Mouse (Mus musculus) T-helper 2 cell (primary cell): ENCODE results near the gene Etfa.

ENCODE experiments used
- in situ Hi-C: fragments of 300-600 bp; cut with MboI, MseI; formaldehyde crosslinking; loops from one replicate; pipeline ENCODE4 v1.15.1; 2025; ENCODE audit warnings: high pct_unique_total_duplicates

Gene Etfa

GRCm38 (mm10) chr9:55512027-55512543 lies at the start of gene Etfa:
Etfa (minus strand) TSS chr9:55512243.
- in situ Hi-C loops: no loop called here

GRCm38 (mm10) chr9:55560960-55561359 lies 48.9 kb upstream of the Etfa start:
- in situ Hi-C loops: no loop called here

GRCm38 (mm10) chr9:55554986-55555385 lies 42.9 kb upstream of the Etfa start:
- in situ Hi-C loops: no loop called here

DNA sequence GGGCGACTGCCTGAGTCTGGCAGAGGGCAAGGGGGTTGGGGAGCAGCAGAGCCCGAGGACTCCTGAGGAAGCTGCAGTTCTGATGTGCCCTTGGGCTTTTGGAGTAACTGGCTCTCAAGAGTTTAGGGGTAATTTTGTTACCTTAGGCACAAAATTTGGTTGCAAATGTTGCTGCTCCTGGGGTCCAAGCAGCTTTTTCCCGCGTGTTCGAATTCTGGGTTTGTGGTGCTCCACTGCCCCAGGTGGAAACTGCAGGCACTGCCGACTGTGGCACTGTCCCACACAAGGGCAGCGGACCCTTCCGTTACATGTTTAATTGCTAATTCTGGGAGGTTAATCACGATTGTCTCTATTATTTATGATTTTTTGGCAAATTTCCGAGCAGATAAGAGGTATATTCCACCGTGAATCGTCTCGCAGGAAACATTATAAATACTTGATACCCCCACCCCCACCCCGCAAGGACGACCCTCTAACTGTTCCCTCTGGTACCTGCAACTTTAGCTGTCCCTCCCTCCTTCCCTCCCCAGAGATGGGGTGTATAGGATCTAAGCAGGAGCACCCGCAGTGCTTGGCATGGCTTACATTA lies 37.4 kb upstream of the Etfa start:
- in situ Hi-C loops: no loop called here

- in situ Hi-C loops: no loop called here
Measured at GRCm38 (mm10) chr9:55548871-55549270, 36.8 kb upstream of the Etfa start.

DNA sequence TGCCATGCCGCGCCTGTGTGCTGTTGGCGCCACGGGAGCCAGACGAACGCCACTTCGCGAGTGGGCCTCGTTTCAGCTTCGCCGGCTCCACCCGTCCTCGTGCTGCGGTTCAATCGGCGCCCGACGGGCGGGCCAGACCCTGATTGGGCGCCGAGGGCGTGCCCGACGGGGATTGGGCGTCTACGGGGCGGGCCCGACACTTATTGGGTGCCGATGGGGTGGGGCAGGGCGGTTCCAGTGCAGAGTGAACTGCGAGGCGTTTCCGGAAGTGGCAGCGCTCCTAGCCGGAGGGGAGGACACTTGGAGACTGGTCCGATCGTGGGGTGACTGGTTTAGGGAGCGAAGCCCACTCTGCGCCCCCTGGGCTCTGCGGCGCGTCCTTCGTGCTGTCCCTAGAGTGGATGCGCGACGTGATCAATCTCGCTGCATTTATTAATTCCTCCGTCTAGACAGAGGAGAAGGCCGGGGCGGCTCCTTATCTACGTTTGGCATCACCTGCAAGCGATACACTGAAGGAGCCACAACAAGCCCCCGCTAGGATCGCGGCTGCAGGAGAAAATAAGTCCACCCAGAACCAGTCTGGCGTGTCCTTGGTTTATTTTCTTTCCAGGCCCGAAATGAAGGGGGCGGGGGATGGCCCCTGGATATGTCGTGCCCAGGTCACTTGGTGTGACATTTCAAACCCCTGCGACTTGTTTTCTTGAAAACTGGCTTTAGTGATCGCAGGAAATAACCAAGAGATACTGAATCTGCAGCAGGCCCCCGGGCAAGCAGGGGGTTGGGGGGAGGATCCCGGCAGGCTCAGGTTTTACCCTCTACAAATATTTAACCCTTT lies 34.4 kb upstream of the Etfa start:
- in situ Hi-C loops: no loop called here

DNA sequence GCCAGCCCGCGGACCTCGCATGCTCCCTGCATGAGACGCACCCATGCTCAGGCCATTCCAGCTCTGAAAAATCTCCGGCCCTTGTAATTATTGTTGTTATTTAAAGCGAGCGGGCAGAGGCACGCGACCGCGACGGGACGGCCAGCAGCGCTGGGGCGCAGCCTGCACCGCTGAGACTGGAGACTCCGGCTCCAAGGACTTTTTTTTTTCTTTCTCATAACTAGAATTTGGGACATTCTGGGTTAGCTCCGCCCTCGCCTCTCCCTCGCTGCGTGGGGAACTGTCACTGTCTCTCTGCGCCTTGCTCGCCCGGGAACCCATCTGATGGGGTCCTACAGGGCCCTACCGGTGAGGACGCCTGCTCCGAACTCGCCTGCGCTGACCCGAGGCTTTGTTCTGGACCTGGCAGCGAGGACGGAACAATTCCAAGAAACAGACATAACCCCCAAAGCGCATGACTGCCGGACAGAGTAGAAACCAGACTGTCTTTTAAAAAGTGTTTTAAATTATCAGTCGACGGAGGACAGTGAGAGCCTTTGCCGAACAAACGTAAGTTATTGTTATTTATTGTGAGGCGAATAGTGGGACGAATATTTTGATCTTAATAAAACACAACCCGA lies 33.6 kb upstream of the Etfa start:
- in situ Hi-C loops: no loop called here

- in situ Hi-C loops: no loop called here
Measured at GRCm38 (mm10) chr9:55544861-55545555, 33.0 kb upstream of the Etfa start.

GRCm38 (mm10) chr9:55543703-55544401 lies 31.8 kb upstream of the Etfa start:
- in situ Hi-C loops: no loop called here

DNA sequence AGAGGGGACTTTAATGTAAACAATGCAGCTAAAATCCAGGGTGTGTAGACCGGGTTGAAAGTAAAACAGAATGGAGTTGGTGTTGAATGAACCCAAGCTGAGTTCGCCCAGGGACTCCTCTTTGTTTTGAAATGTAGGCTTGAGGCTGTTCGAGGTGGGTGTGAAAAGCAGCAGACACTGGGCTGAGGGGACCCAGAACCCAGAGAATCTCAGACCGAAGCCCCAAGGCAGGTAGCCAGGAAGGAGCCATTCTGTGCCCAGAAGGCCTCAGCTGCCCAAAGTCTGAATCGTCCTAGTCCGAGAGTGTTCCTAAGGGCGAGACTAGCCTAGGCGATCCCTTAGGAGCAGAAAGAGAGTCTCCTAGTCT lies 31.3 kb upstream of the Etfa start:
- in situ Hi-C loops: no loop called here

DNA sequence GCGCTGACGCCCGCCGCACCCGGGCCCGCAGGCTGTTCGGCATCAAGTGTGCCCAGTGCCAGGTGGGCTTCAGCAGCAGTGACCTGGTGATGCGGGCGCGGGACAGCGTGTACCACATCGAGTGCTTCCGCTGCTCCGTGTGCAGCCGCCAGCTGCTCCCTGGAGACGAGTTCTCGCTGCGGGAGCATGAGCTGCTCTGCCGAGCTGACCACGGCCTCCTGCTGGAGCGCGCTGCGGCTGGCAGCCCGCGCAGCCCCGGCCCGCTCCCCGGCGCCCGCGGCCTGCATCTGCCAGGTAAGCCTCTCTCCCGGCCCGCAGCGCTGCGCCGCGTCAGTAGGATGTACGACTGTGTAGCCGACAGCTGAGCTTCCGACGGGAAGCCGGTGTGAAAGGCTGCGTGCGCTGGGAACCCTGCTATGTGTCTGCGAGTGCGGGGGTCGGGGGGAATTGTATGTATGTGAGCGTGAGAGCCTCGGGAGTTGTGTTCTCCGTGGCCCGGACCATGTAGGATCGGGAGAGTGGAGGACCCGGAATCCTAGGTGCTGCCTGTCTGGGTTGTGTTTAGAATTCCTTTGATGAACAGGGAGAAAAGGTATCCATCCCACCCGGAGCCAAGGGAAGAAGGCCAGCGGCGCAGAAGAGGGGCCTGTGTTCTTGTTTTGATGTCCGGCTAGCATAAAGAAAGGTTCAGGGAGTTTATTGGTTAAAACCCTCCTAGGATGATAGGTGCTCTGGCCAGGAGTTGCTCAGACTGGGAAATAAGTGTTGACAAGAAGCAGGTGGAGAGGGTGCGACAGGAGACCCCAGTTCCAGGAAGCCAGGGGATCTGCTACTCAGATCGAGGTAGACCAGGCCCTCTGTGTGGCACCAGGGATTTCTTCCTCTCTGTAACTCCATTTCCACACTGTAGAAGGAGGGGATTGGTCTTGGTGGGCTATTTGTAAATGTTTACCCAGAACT lies 30.6 kb upstream of the Etfa start:
- in situ Hi-C loops: no loop called here

- in situ Hi-C loops: no loop called here
Measured at GRCm38 (mm10) chr9:55541681-55542365, 29.8 kb upstream of the Etfa start.

- in situ Hi-C loops: no loop called here
Measured at GRCm38 (mm10) chr9:55540888-55541287, 28.8 kb upstream of the Etfa start.

DNA sequence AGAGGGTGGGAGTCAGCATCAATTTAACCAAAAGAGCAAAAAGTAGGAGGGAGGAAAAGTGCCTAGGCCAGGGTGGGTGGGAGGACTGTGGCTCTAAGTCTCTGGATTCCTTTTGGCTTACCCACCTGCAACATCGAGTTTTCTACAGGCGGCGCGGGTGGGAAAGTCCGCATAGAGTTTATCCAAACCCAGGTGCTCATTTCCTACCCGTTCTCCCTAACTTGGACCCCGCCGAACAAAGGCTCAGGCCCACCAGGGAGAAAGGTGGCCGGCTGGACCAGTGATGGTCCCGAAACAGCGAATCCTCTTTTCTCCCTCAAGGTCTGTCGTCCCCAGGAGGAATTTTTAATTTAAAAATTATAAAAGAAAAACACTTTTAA lies 28.3 kb upstream of the Etfa start:
- in situ Hi-C loops: no loop called here

GRCm38 (mm10) chr9:55539661-55540390 lies 27.8 kb upstream of the Etfa start:
- in situ Hi-C loops: loop anchor here (10.0 kb wide), 1 partner anchor 125 kb away; no protein-coding TSS in a partner anchor

- in situ Hi-C loops: loop anchor here (10.0 kb wide), 1 partner anchor 124 kb away; no protein-coding TSS in a partner anchor
Measured at GRCm38 (mm10) chr9:55539006-55539405, 27.0 kb upstream of the Etfa start.

DNA sequence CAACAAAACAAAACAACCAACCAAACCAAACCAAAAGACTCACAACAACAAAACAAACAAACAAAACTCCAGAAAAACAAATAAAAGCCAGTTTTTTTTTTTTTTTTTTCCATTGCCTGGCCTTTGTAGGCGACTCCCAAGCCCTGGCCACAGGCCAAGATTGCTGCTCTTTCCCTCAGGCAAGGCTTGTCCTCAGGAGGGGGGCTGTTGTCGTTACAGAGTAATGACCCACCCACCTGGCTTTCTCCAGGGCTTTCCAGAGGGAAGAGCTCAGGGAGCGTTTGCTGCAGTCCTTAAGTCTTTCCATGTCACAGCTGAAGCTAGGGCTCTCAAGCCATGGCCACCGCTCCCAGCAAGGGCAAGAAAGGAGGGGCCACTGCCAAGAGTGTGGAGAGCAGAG lies 26.3 kb upstream of the Etfa start, which contains the start of gene Isl2:
Gene Isl2, plus strand, starts transcription at position 296 of the 400 bp plus-strand sequence.
- in situ Hi-C loops: loop anchor here (10.0 kb wide), 1 partner anchor 124 kb away; no protein-coding TSS in a partner anchor

- in situ Hi-C loops: loop anchor here (10.0 kb wide), 1 partner anchor 121 kb away; no protein-coding TSS in a partner anchor
Measured at GRCm38 (mm10) chr9:55535907-55536306, 23.9 kb upstream of the Etfa start.

- in situ Hi-C loops: no loop called here
Measured at GRCm38 (mm10) chr9:55525716-55526115, 13.7 kb upstream of the Etfa start.
